8 mouse cellular contexts compared by ENCODE assay signal in the genomic region with DNA sequence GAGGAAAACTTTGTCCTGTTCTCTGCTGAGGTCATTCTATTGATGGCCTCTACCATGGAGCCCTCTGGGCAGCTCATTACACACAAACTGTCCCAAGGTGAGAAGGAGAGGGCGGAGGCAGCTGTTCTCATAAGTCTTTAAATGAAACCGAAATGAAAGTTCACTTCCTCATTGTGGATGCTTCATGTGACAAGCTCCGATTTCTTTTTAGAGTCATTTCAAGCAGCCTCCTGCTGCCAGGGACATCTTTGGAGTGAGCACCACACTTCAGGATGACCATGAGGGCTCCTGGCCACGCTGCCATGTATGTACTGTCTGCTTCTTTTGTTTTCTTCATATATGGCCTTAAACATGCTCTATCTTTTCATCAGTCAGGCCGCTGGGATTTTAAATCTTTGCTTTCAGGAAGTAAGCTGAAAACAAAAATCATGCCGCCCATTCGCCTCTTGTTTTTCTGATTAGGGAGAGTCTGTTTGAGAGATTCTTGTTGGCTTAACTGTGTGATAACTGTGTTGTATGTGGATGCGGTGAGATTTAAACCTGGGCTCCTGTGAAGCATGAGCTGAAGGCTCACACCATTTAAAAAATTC. TPM values are rescaled to one million over a fixed set of nuclear protein-coding genes. Genes with fewer than 3 reads are reported as not detected.
DNase-seq lines count a peak whose midpoint lies in the region; ATAC-seq lines count a peak whose summit lies in the region.

A gene (plus strand): TSS at position 165 of the 590 bp plus-strand sequence.

- WGBS in kidney, embryonic 15.5 days: 82% methylated on average over 8 of the region's 8 CpGs
- 90% methylated on average over 8 of the region's 8 CpGs for WGBS in neural tube, embryonic 14.5 days

- no peak within 1 kb of the TSS for H3K4me2 ChIP-seq in kidney, embryonic 15.5 days
- no peak within 1 kb of the TSS for H3K4me2 ChIP-seq in neural tube, embryonic 14.5 days (ENCODE audit: low read depth, low read length)

- H3K36me3 ChIP-seq in kidney, embryonic 15.5 days: no peaks in the 10 kb centered on the region
- H3K36me3 ChIP-seq in neural tube, embryonic 14.5 days (ENCODE audit: control insufficient read depth, insufficient read depth, low read length): no peaks in the 10 kb centered on the region

- H3K9ac ChIP-seq in kidney, embryonic 15.5 days: no peak within 1 kb of the TSS
- no peak within 1 kb of the TSS for H3K9ac ChIP-seq in neural tube, embryonic 14.5 days (replicated peaks; ENCODE audit: low read depth, low read length)

- ATAC-seq in kidney, embryonic 15.5 days (replicated peaks; ENCODE audit: low FRiP score): no peak
- ATAC-seq in erythroblast, adult 5-6 weeks (replicated peaks; ENCODE audit: low FRiP score, poor library complexity, severe bottlenecking): no peak
- ATAC-seq in neural tube, embryonic 14.5 days (ENCODE audit: low read depth): no peak

- no peak within 1 kb of the TSS for H3K27ac ChIP-seq in kidney, embryonic 15.5 days
- no peak within 1 kb of the TSS for H3K27ac ChIP-seq in neural tube, embryonic 14.5 days (ENCODE audit: low read depth, low read length)

- 0 out of 2 replicates have a peak, but pooled peaks cover 4% of the 10 kb centered on the region for H3K4me1 ChIP-seq in kidney, embryonic 15.5 days
- no peaks in the 10 kb centered on the region for H3K4me1 ChIP-seq in neural tube, embryonic 14.5 days (ENCODE audit: control insufficient read depth, insufficient read depth, low read length)

- no peak for DNase-seq in kidney, postnatal 10 days
- peak; percentile 50 for DNase-seq in T-cell, adult 2 months (ENCODE audit: low spot score)
- DNase-seq in left cerebral cortex, postnatal 36 days (ENCODE audit: low spot score in 2 of 2): no peak
- no peak for DNase-seq in thymus, adult 18-20 months
- DNase-seq in embryo, embryonic 10.5 days (ENCODE audit: low spot score): no peak

- H3K4me3 ChIP-seq in kidney, embryonic 15.5 days (replicated peaks): no peak within 1 kb of the TSS
- H3K4me3 ChIP-seq in neural tube, embryonic 14.5 days (ENCODE audit: low read depth, low read length): no peak within 1 kb of the TSS

- no peaks in the 10 kb centered on the region for H3K9me3 ChIP-seq in kidney, embryonic 15.5 days (replicated peaks)
- H3K9me3 ChIP-seq in neural tube, embryonic 14.5 days (ENCODE audit: control insufficient read depth, low read length): no peaks in the 10 kb centered on the region

- intact Hi-C loops in left cerebral cortex, postnatal 36 days (cut with DNase I): no loop called here

- H3K27me3 ChIP-seq in kidney, embryonic 15.5 days: no peaks in the 10 kb centered on the region
- H3K27me3 ChIP-seq in neural tube, embryonic 14.5 days (ENCODE audit: control insufficient read depth, insufficient read depth, low read length): no peaks in the 10 kb centered on the region

RNA-seq across cellular contexts. Expression of the gene that starts here (rescaled TPM):
- 12.7 and 14.6 TPM in 2 replicates for polyA plus RNA-seq in kidney, embryonic 15.5 days (2015; fragmentation: Nextera tagmentation; extraction: Ambion mirVana)
- 96.5 and 125 TPM in 2 replicates for total RNA-seq in erythroblast, adult 5-6 weeks (2015; ENCODE audit: low replicate concordance)
- total RNA-seq in erythroblast, adult 5-6 weeks (2017; ENCODE audit: low replicate concordance): 142 and 143 TPM in 2 replicates
- 10 to 100 TPM; 55.6 to 57.8 TPM for total RNA-seq in left cerebral cortex, postnatal 36 days (2021)
- polyA plus RNA-seq in neural tube, embryonic 14.5 days (2014; fragmentation: Nextera tagmentation; extraction: Ambion mirVana): 13.9 and 20.9 TPM in 2 replicates
